8 mouse cellular contexts compared by ENCODE assay signal in the genomic region with DNA sequence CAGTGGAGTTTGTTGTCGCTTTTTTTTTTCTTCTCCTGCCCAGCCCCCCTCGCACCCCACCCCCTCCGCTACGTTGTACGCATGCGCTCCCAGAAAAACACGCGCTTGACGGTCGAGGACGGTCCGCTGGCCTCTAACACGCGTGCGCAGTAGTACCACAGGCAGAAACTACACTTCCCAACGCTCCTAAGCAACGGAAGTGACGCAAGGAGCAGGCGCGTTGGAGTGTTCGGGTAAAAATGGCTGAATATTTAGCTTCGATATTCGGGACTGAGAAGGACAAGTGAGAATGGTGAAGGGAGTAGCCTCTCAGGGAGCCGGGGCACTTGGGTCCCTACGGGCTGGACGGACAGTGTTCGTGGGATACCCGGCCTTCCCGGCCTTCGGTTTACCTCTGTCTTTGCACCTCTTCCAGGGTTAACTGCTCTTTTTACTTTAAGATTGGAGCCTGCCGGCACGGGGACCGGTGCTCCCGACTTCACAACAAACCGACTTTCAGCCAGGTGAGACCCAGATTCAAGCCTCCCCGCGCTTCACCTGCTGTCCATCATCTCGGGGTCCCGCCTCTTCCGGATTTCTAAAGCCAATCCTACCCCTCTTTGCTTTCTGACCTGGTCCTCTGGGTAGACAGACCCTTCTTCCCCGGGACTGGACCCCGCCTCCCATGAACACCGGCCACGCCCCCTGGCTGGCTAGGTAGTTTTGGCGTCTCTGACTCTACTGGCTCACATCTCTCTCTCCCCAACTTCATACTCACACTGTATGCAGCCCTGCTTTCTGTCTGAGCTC. TPM values are rescaled to one million over a fixed set of nuclear protein-coding genes. Genes with fewer than 3 reads are reported as not detected.
DNase-seq lines count a peak whose midpoint lies in the region; ATAC-seq and TF ChIP-seq lines count a peak whose summit lies in the region.

U2af1l4 (plus strand) TSS at position 185 of the 789 bp plus-strand sequence.
Gm49396 (plus strand) TSS at position 228 of the 789 bp plus-strand sequence.
Psenen (minus strand) TSS at position 511 of the 789 bp plus-strand sequence.

- TF ChIP-seq RAD21 in CH12.LX (IDR thresholded peaks at IDR 0.05; ENCODE audit: low read depth, low read length), result no peak

- no peak for TF ChIP-seq EP300 in CH12.LX (IDR thresholded peaks at IDR 0.05; ENCODE audit: low read length)

- H3K79me2 ChIP-seq in CH12.LX (replicated peaks; ENCODE audit: control insufficient read depth, extremely low read depth, insufficient read depth, poor library complexity, severe bottlenecking), result peaks cover 22% of the 10 kb centered on the region

- in situ Hi-C loops in CH12.LX (cut with MboI; ENCODE audit: low pct_ligation_motif_present, low pct_unique_long_range_greater_than_20kb, low sequenced_read_pairs), result no loop called here

- H3K4me3 ChIP-seq in CH12.LX (replicated peaks in 1 of 3; ENCODE audit: low read depth in 2 of 3, low read length in 2 of 3, poor library complexity in 1 of 3), result peak within 1 kb of the TSS; percentile 85 to 100 (median 90)
- H3K4me3 ChIP-seq in forebrain, embryonic 11.5 days (ENCODE audit: low read depth, low read length), result peak within 1 kb of the TSS; percentile 66
- peak within 1 kb of the TSS; percentile 95 for H3K4me3 ChIP-seq in heart, embryonic 16.5 days (ENCODE audit: low read length)
- H3K4me3 ChIP-seq in liver, embryonic 15.5 days (replicated peaks), result peak within 1 kb of the TSS; percentile 71
- peak within 1 kb of the TSS; percentile 74 for H3K4me3 ChIP-seq in neural tube, embryonic 12.5 days

- peak; percentile 84 for ATAC-seq in forebrain, embryonic 11.5 days (replicated peaks; ENCODE audit: low FRiP score)
- peak; percentile 85 for ATAC-seq in heart, embryonic 16.5 days (replicated peaks; ENCODE audit: extremely low read depth, insufficient read depth, low FRiP score)
- peak; percentile 80 for ATAC-seq in liver, embryonic 15.5 days (ENCODE audit: insufficient read depth)
- ATAC-seq in neural tube, embryonic 12.5 days (ENCODE audit: low FRiP score, low read depth), result peak; percentile 86

- H3K9ac ChIP-seq in CH12.LX (ENCODE audit: insufficient read depth, low read depth), result peak within 1 kb of the TSS; percentile 99
- peak within 1 kb of the TSS; percentile 70 for H3K9ac ChIP-seq in forebrain, embryonic 11.5 days (ENCODE audit: low read length)
- H3K9ac ChIP-seq in heart, embryonic 16.5 days (ENCODE audit: low read length), result peak within 1 kb of the TSS; percentile 92
- peak within 1 kb of the TSS; percentile 70 for H3K9ac ChIP-seq in liver, embryonic 15.5 days
- peak within 1 kb of the TSS; percentile 70 for H3K9ac ChIP-seq in neural tube, embryonic 12.5 days

- peaks cover 28 to 47% of the 10 kb centered on the region in 2 experiments for H3K36me3 ChIP-seq in CH12.LX (replicated peaks in 1 of 2; ENCODE audit: control insufficient read depth in 1 of 2, insufficient read depth in 1 of 2, low read length in 1 of 2)
- H3K36me3 ChIP-seq in forebrain, embryonic 11.5 days (ENCODE audit: control insufficient read depth, insufficient read depth, low read length), result no peaks in the 10 kb centered on the region; the same call in 1 of the 2 replicates
- peaks cover 21% of the 10 kb centered on the region for H3K36me3 ChIP-seq in heart, embryonic 16.5 days (ENCODE audit: control insufficient read depth, insufficient read depth)
- H3K36me3 ChIP-seq in liver, embryonic 15.5 days (replicated peaks), result peaks cover 32% of the 10 kb centered on the region
- peaks cover 29% of the 10 kb centered on the region for H3K36me3 ChIP-seq in neural tube, embryonic 12.5 days

- H3K4me1 ChIP-seq in CH12.LX (ENCODE audit: control insufficient read depth in 1 of 2, insufficient read depth in 2 of 2), result peaks cover 7 to 28% of the 10 kb centered on the region in 2 experiments; a peak in 3 of 4 replicates
- peaks cover 8% of the 10 kb centered on the region; the same call in 1 of the 2 replicates for H3K4me1 ChIP-seq in forebrain, embryonic 11.5 days (replicated peaks; ENCODE audit: control insufficient read depth, insufficient read depth, low read length)
- H3K4me1 ChIP-seq in heart, embryonic 16.5 days (ENCODE audit: control insufficient read depth, insufficient read depth, low read length), result peaks cover 15% of the 10 kb centered on the region
- peaks cover 38% of the 10 kb centered on the region for H3K4me1 ChIP-seq in liver, embryonic 15.5 days (replicated peaks)
- peaks cover 24% of the 10 kb centered on the region for H3K4me1 ChIP-seq in neural tube, embryonic 12.5 days

- no peaks in the 10 kb centered on the region for H3K9me3 ChIP-seq in CH12.LX (replicated peaks; ENCODE audit: low read length)
- H3K9me3 ChIP-seq in forebrain, embryonic 11.5 days (ENCODE audit: control insufficient read depth, low read length), result no peaks in the 10 kb centered on the region
- no peaks in the 10 kb centered on the region for H3K9me3 ChIP-seq in heart, embryonic 16.5 days (replicated peaks; ENCODE audit: control insufficient read depth, low read length)
- no peaks in the 10 kb centered on the region for H3K9me3 ChIP-seq in liver, embryonic 15.5 days (replicated peaks)
- H3K9me3 ChIP-seq in neural tube, embryonic 12.5 days, result no peaks in the 10 kb centered on the region

- TF ChIP-seq CTCF in CH12.LX (conservative IDR thresholded peaks at IDR 0.05 in 1 of 2, IDR thresholded peaks at IDR 0.05 in 1 of 2; ENCODE audit: low read depth in 2 of 2, low read length in 2 of 2), result no peak

- WGBS in forebrain, embryonic 11.5 days, result under 1% methylated on average over 44 of the region's 45 CpGs
- WGBS in heart, embryonic 16.5 days, result under 1% methylated on average over 45 of the region's 45 CpGs
- under 1% methylated on average over 45 of the region's 45 CpGs for WGBS in liver, embryonic 15.5 days (ENCODE audit: insufficient replicate concordance)
- WGBS in neural tube, embryonic 12.5 days, result under 1% methylated on average over 45 of the region's 45 CpGs

- H3K27ac ChIP-seq in CH12.LX (ENCODE audit: insufficient read depth, low read depth), result peak within 1 kb of the TSS; percentile 81
- peak within 1 kb of the TSS; percentile 80 for H3K27ac ChIP-seq in forebrain, embryonic 11.5 days (ENCODE audit: low read depth, low read length)
- peak within 1 kb of the TSS; percentile 99 for H3K27ac ChIP-seq in heart, embryonic 16.5 days (ENCODE audit: low read length)
- H3K27ac ChIP-seq in liver, embryonic 15.5 days (replicated peaks), result peak within 1 kb of the TSS; percentile 92
- peak within 1 kb of the TSS; percentile 75 for H3K27ac ChIP-seq in neural tube, embryonic 12.5 days

- H3K4me2 ChIP-seq in CH12.LX (ENCODE audit: insufficient read depth, low read depth, poor library complexity, severe bottlenecking), result peak within 1 kb of the TSS; percentile 77
- H3K4me2 ChIP-seq in forebrain, embryonic 11.5 days (ENCODE audit: low read depth, low read length, severe bottlenecking), result peak within 1 kb of the TSS; percentile 87
- H3K4me2 ChIP-seq in heart, embryonic 16.5 days (ENCODE audit: low read depth, low read length), result peak within 1 kb of the TSS; percentile 89
- peak within 1 kb of the TSS; percentile 86 for H3K4me2 ChIP-seq in liver, embryonic 15.5 days
- H3K4me2 ChIP-seq in neural tube, embryonic 12.5 days (replicated peaks), result peak within 1 kb of the TSS; percentile 81

- dilution Hi-C loops in CH12.LX (cut with MboI; ENCODE audit: extremely low pct_ligation_motif_present, extremely low pct_unique_long_range_greater_than_20kb, low sequenced_read_pairs), result no loop called here

- TF ChIP-seq POLR2A in CH12.LX (IDR thresholded peaks at IDR 0.05; ENCODE audit: low read depth, low read length), result peak; percentile 60

- peak; percentile 99 for DNase-seq in CH12.LX (ENCODE audit: extremely low read depth)
- peak; percentile 98 for DNase-seq in c-Kit-positive CD71-positive TER-119-negative erythroid progenitor cells, embryonic 14.5 days (ENCODE audit: low read depth)
- DNase-seq in forebrain, embryonic 11.5 days (ENCODE audit: low spot score), result peak; percentile 96
- peak; percentile 97 to 98 for DNase-seq in kidney, postnatal 36 days
- DNase-seq in telencephalon, adult 2 months (ENCODE audit: low read depth, low spot score), result peak; percentile 96

- no peaks in the 10 kb centered on the region for H3K27me3 ChIP-seq in CH12.LX (replicated peaks)
- H3K27me3 ChIP-seq in forebrain, embryonic 11.5 days (ENCODE audit: control insufficient read depth, insufficient read depth, low read length), result no peaks in the 10 kb centered on the region
- no peaks in the 10 kb centered on the region for H3K27me3 ChIP-seq in heart, embryonic 16.5 days (ENCODE audit: control insufficient read depth, insufficient read depth, low read length)
- H3K27me3 ChIP-seq in liver, embryonic 15.5 days, result no peaks in the 10 kb centered on the region
- no peaks in the 10 kb centered on the region for H3K27me3 ChIP-seq in neural tube, embryonic 12.5 days (replicated peaks)

RNA-seq across cellular contexts. Expression of gene U2af1l4, which starts in this region (rescaled TPM):
- total RNA-seq in CH12.LX (2012; rRNA removed), result 56.7 and 61.2 TPM in 2 replicates
- total RNA-seq in CH12.LX (2014; rRNA removed), result 60.8 and 63.4 TPM in 2 replicates
- polyA plus RNA-seq in CH12.LX (2012; ENCODE audit: insufficient read length, low read depth), result 51.5 and 54.4 TPM in 2 replicates
- polyA plus RNA-seq in forebrain, embryonic 11.5 days (2014; fragmentation: Nextera tagmentation; extraction: Ambion mirVana), result 89.2 and 97.5 TPM in 2 replicates
- polyA plus RNA-seq in heart, embryonic 16.5 days (2015; fragmentation: Nextera tagmentation; extraction: Ambion mirVana), result 102 and 104 TPM in 2 replicates
- 32.4 and 35.4 TPM in 2 replicates for polyA plus RNA-seq in liver, embryonic 15.5 days (2015; fragmentation: Nextera tagmentation; extraction: Ambion mirVana)
- 83.8 and 87.9 TPM in 2 replicates for polyA plus RNA-seq in neural tube, embryonic 12.5 days (2016; fragmentation: Nextera tagmentation; extraction: Ambion mirVana)

RNA-seq across cellular contexts. Expression of gene Gm49396, which starts in this region (rescaled TPM):
- total RNA-seq in CH12.LX (2012; rRNA removed) (2.6 and 2.7 TPM in 2 replicates), CH12.LX (2014; rRNA removed) (1.9 and 2.3 TPM in 2 replicates)
- polyA plus RNA-seq in CH12.LX (2012; ENCODE audit: insufficient read length, low read depth), result 3.3 and 3.8 TPM in 2 replicates
- polyA plus RNA-seq in forebrain, embryonic 11.5 days (2014; fragmentation: Nextera tagmentation; extraction: Ambion mirVana), result 12.1 and 13.6 TPM in 2 replicates
- 11.4 and 12.0 TPM in 2 replicates for polyA plus RNA-seq in heart, embryonic 16.5 days (2015; fragmentation: Nextera tagmentation; extraction: Ambion mirVana)
- 3.4 and 4.1 TPM in 2 replicates for polyA plus RNA-seq in liver, embryonic 15.5 days (2015; fragmentation: Nextera tagmentation; extraction: Ambion mirVana)
- polyA plus RNA-seq in neural tube, embryonic 12.5 days (2016; fragmentation: Nextera tagmentation; extraction: Ambion mirVana), result 16.2 and 17.1 TPM in 2 replicates

RNA-seq across cellular contexts. Expression of gene Psenen, which starts in this region (rescaled TPM):
- total RNA-seq in CH12.LX (2012; rRNA removed) (55.2 and 59.2 TPM in 2 replicates), CH12.LX (2014; rRNA removed) (83.6 and 92.7 TPM in 2 replicates)
- 101 and 121 TPM in 2 replicates for polyA plus RNA-seq in CH12.LX (2012; ENCODE audit: insufficient read length, low read depth)
- polyA plus RNA-seq in forebrain, embryonic 11.5 days (2014; fragmentation: Nextera tagmentation; extraction: Ambion mirVana), result 96.1 and 99.3 TPM in 2 replicates
- 111 and 123 TPM in 2 replicates for polyA plus RNA-seq in heart, embryonic 16.5 days (2015; fragmentation: Nextera tagmentation; extraction: Ambion mirVana)
- 60.6 and 65.5 TPM in 2 replicates for polyA plus RNA-seq in liver, embryonic 15.5 days (2015; fragmentation: Nextera tagmentation; extraction: Ambion mirVana)
- 137 and 143 TPM in 2 replicates for polyA plus RNA-seq in neural tube, embryonic 12.5 days (2016; fragmentation: Nextera tagmentation; extraction: Ambion mirVana)

Comparison
In these comparisons a context has a peak if more than half of its experiments do, and no peak if none do; other contexts are left out.
1. Peak in every context shown above with its lines: DNase-seq, ATAC-seq, H3K4me3 ChIP-seq and H3K27ac ChIP-seq.